Mouse (Mus musculus) CH12.LX (cell line): ENCODE data around the gene Grsf1. TPM values are rescaled to one million over a fixed set of nuclear protein-coding genes. Genes with fewer than 3 reads are reported as not detected.

Experiments used
- DNase-seq: peaks from one replicate; pipeline ENCODE4 v3.0.0-alpha.2; 2013; ENCODE audit errors: extremely low read depth
- H3K27ac ChIP-seq: 2 replicates; pipeline ENCODE4 v1.5.1; 2012; ENCODE audit warnings: low read depth, mild to moderate bottlenecking, control low read depth, moderate library complexity; ENCODE audit not compliant: insufficient read depth
- H3K27me3 ChIP-seq: replicated peaks from 2 replicates; pipeline ENCODE3; 2012; ENCODE audit warnings: inconsistent platforms
- H3K36me3 ChIP-seq, 2 experiments: replicated peaks in 1 of 2; 2 replicates each; pipeline versions ENCODE3 to v1.6.1; 2012; ENCODE audit warnings: inconsistent platforms in 1 of 2, low read length in 1 of 2, mild to moderate bottlenecking in 1 of 2, mixed read lengths in 1 of 2, moderate library complexity in 1 of 2; ENCODE audit not compliant: control insufficient read depth in 1 of 2, insufficient read depth in 1 of 2
- H3K4me1 ChIP-seq, 2 experiments: 2 replicates each; pipeline ENCODE4 v1.6.1; 2012; ENCODE audit warnings: inconsistent platforms in 1 of 2, moderate library complexity in 1 of 2; ENCODE audit not compliant: insufficient read depth in 2 of 2, control insufficient read depth in 1 of 2
- H3K4me2 ChIP-seq: 2 replicates; pipeline ENCODE4 v1.6.1; 2012; ENCODE audit warnings: low read depth, mild to moderate bottlenecking, control low read depth; ENCODE audit not compliant: poor library complexity, insufficient read depth, severe bottlenecking
- H3K4me3 ChIP-seq, 3 experiments: fragments of 150-350 bp in 1 of 3; sonication (generic) in 1 of 3; replicated peaks in 1 of 3; 2 replicates each; pipeline versions ENCODE3 to v1.5.1; 2011 to 2012; ENCODE audit warnings: low read depth in 2 of 3, low read length in 2 of 3, mild to moderate bottlenecking in 2 of 3, moderate library complexity in 2 of 3, control low read depth in 1 of 3, improper control_type of control experiment in 1 of 3, inconsistent platforms in 1 of 3, mixed read lengths in 1 of 3; ENCODE audit not compliant: poor library complexity in 1 of 3
- H3K79me2 ChIP-seq: replicated peaks from 2 replicates; pipeline ENCODE4 v1.6.1; 2012; ENCODE audit warnings: mild to moderate bottlenecking, moderate library complexity; ENCODE audit not compliant: control insufficient read depth, poor library complexity, insufficient read depth, severe bottlenecking; ENCODE audit errors: extremely low read depth
- H3K9ac ChIP-seq: 2 replicates; pipeline ENCODE4 v1.6.1; 2012; ENCODE audit warnings: low read depth, mild to moderate bottlenecking, control low read depth, moderate library complexity; ENCODE audit not compliant: insufficient read depth
- H3K9me3 ChIP-seq: replicated peaks from 2 replicates; pipeline ENCODE3; 2012; ENCODE audit warnings: low read length, inconsistent platforms, mixed read lengths
- BHLHE40 ChIP-seq: IDR thresholded peaks from 2 replicates; pipeline ENCODE4 v1.6.1; 2011; ENCODE audit warnings: mild to moderate bottlenecking, low read depth, low read length, improper control_type of control experiment
- CTCF ChIP-seq, 2 experiments: IDR thresholded peaks in 1 of 2; conservative IDR thresholded peaks in 1 of 2; 2 replicates each; pipeline ENCODE4 v1.5.1; 2011 to 2012; ENCODE audit warnings: low read depth in 2 of 2, low read length in 2 of 2, improper control_type of control experiment in 1 of 2, inconsistent platforms in 1 of 2, mild to moderate bottlenecking in 1 of 2, moderate library complexity in 1 of 2
- ELF1 ChIP-seq: IDR thresholded peaks from 2 replicates; pipeline ENCODE4 v1.6.1; 2014; ENCODE audit warnings: low read depth, mild to moderate bottlenecking, inconsistent platforms, low read length, improper control_type of control experiment
- EP300 ChIP-seq: IDR thresholded peaks from 2 replicates; pipeline ENCODE4 v1.6.1; 2011; ENCODE audit warnings: low read length, improper control_type of control experiment
- GABPA ChIP-seq: IDR thresholded peaks from 2 replicates; pipeline ENCODE4 v1.6.1; 2012; ENCODE audit warnings: low read depth, low read length, improper control_type of control experiment, inconsistent platforms; ENCODE audit not compliant: insufficient replicate concordance
- HCFC1 ChIP-seq: IDR thresholded peaks from 2 replicates; pipeline ENCODE4 v1.6.1; 2012; ENCODE audit warnings: low read depth, mild to moderate bottlenecking, inconsistent platforms, low read length, improper control_type of control experiment
- IRF4 ChIP-seq: IDR thresholded peaks from 2 replicates; pipeline ENCODE4 v1.6.1; 2014; ENCODE audit warnings: low read depth, mild to moderate bottlenecking, inconsistent platforms, low read length, improper control_type of control experiment
- JUN ChIP-seq: IDR thresholded peaks from 2 replicates; pipeline ENCODE4 v1.6.1; 2011; ENCODE audit warnings: low read depth, mild to moderate bottlenecking, low read length, improper control_type of control experiment, moderate library complexity; ENCODE audit not compliant: insufficient read depth
- JUND ChIP-seq: conservative IDR thresholded peaks from 2 replicates; pipeline ENCODE4 v1.6.1; 2011; ENCODE audit warnings: low read depth, low read length, improper control_type of control experiment
- MXI1 ChIP-seq: IDR thresholded peaks from 2 replicates; pipeline ENCODE4 v1.6.1; 2011; ENCODE audit warnings: mild to moderate bottlenecking, low read depth, low read length, improper control_type of control experiment
- MYC ChIP-seq: IDR thresholded peaks from 2 replicates; pipeline ENCODE4 v1.6.1; 2011; ENCODE audit warnings: low read depth, mild to moderate bottlenecking, improper control_type of control experiment, low read length
- NRF1 ChIP-seq: IDR thresholded peaks from 2 replicates; pipeline ENCODE4 v1.6.1; 2014; ENCODE audit warnings: low read depth, mild to moderate bottlenecking, inconsistent platforms, low read length, improper control_type of control experiment, moderate library complexity
- PAX5 ChIP-seq: IDR thresholded peaks from 2 replicates; pipeline ENCODE4 v1.6.1; 2012; ENCODE audit warnings: low read length, inconsistent platforms, mixed read lengths
- POLR2A ChIP-seq: IDR thresholded peaks from 2 replicates; pipeline ENCODE4 v1.6.1; 2011; ENCODE audit warnings: low read depth, mild to moderate bottlenecking, improper control_type of control experiment, low read length
- POLR2AphosphoS2 ChIP-seq: IDR thresholded peaks from 2 replicates; pipeline ENCODE4 v1.6.1; 2011; ENCODE audit warnings: low read depth, low read length, improper control_type of control experiment
- TCF12 ChIP-seq: IDR thresholded peaks from 2 replicates; pipeline ENCODE4 v1.6.1; 2014; ENCODE audit warnings: low read depth, mild to moderate bottlenecking, inconsistent platforms, low read length, improper control_type of control experiment
- ZMIZ1 ChIP-seq: IDR thresholded peaks from 2 replicates; pipeline ENCODE4 v1.6.1; 2012; ENCODE audit warnings: low read depth, mild to moderate bottlenecking, inconsistent platforms, low read length, improper control_type of control experiment
- ZNF384 ChIP-seq: IDR thresholded peaks from 2 replicates; pipeline ENCODE4 v1.6.1; 2012; ENCODE audit warnings: low read depth, low read length, improper control_type of control experiment, inconsistent platforms
- dilution Hi-C: fragments of 300-500 bp; cut with MboI; formaldehyde crosslinking; loops from 2 replicates; pipeline ENCODE4 v1.14.3; 2020; ENCODE audit warnings: low sequenced_read_pairs; ENCODE audit not compliant: extremely low pct_unique_long_range_greater_than_20kb, extremely low pct_ligation_motif_present
- in situ Hi-C: fragments of 300-500 bp; cut with MboI; formaldehyde crosslinking; loops from 3 replicates; pipeline ENCODE4 v1.14.3; 2019; ENCODE audit warnings: low sequenced_read_pairs, low pct_ligation_motif_present, low pct_unique_long_range_greater_than_20kb, mixed read lengths
- polyA plus RNA-seq: library from polyadenylated mRNA; unstranded; fragments of >175 nt; gene quantifications from 2 replicates; pipeline ENCODE4 v1.2.1, GENCODE M21; 2012; ENCODE audit warnings: low read depth; ENCODE audit not compliant: insufficient read length
- total RNA-seq, 2 experiments: library from RNA; depleted of rRNA; stranded (reverse); fragments of 300-350 nt in 1 of 2; fragments of >200 nt in 1 of 2; gene quantifications; 2 replicates each; pipeline ENCODE4 v1.2.3; 2012 to 2014

Gene Grsf1
- total and polyA plus RNA-seq, 3 experiments, result 56.8 to 109 (median 100) TPM

- DNase-seq, result no peak
- H3K9ac ChIP-seq, result peak overlapping the region; percentile 97
- no peaks in the 10 kb centered on the region for H3K9me3 ChIP-seq
- H3K27me3 ChIP-seq, result no peaks in the 10 kb centered on the region
- H3K4me2 ChIP-seq, result peak overlapping the region; percentile 85
- peak overlapping the region; percentile 77 to 99 (median 90) for H3K4me3 ChIP-seq
- H3K4me1 ChIP-seq, result peaks cover 7 to 17% of the 10 kb centered on the region in 2 experiments
- H3K27ac ChIP-seq, result no peak overlapping the region
- peaks cover 42% of the 10 kb centered on the region for H3K79me2 ChIP-seq
- dilution Hi-C loops (no loop called here), in situ Hi-C loops (no loop called here)
- peaks cover 25 to 34% of the 10 kb centered on the region in 2 experiments for H3K36me3 ChIP-seq
- no peak for TF ChIP-seq CTCF (conservative IDR thresholded peaks at IDR 0.05 in 1 of 2, IDR thresholded peaks at IDR 0.05 in 1 of 2; ENCODE audit: low read depth in 2 of 2, low read length in 2 of 2)
- TF ChIP-seq MXI1, result 0 out of 2 replicates have a peak, but pooled peaks have one; percentile 1
Observed at GRCm38 (mm10) chr5:88674703-88675442, 1.1 kb downstream of the Grsf1 start.

GRCm38 (mm10) chr5:88663875-88664274 is 12.1 kb downstream of the Grsf1 start:
- Histone ChIP-seq H3K36me3 (peaks cover 65 to 93% of the 10 kb centered on the region in 2 experiments), H3K4me2 (no peak overlapping the region), H3K9ac (no peak overlapping the region), H3K4me1 (peaks cover 0 to 4% of the 10 kb centered on the region in 2 experiments; a peak in 1 of 4 replicates), H3K27me3 (no peaks in the 10 kb centered on the region), H3K9me3 (no peaks in the 10 kb centered on the region), H3K27ac (no peak overlapping the region), H3K4me3 (no peak overlapping the region), H3K79me2 (peaks cover 5% of the 10 kb centered on the region; the same call in 1 of the 2 replicates)
- DNase-seq, result no peak
- TF ChIP-seq PAX5, result no peak
- TF ChIP-seq ZMIZ1, result no peak
- TF ChIP-seq JUND, result no peak
- no peak for TF ChIP-seq EP300
- no peak for TF ChIP-seq TCF12
- no peak for TF ChIP-seq GABPA
- no peak for TF ChIP-seq NRF1
- TF ChIP-seq IRF4, result no peak
- TF ChIP-seq BHLHE40, result no peak
- no peak for TF ChIP-seq JUN
- dilution Hi-C loops (no loop called here), in situ Hi-C loops (no loop called here)

- H3K27ac ChIP-seq, result no peak overlapping the region
- H3K9me3 ChIP-seq, result no peaks in the 10 kb centered on the region
- no peak for DNase-seq
- H3K4me1 ChIP-seq, result peaks cover 0 to 3% of the 10 kb centered on the region in 2 experiments; a peak in 1 of 4 replicates
- in situ Hi-C loops (no loop called here), dilution Hi-C loops (no loop called here)
- peaks cover 65 to 91% of the 10 kb centered on the region in 2 experiments for H3K36me3 ChIP-seq
- H3K4me2 ChIP-seq, result no peak overlapping the region
- TF ChIP-seq POLR2AphosphoS2 (no peak), HCFC1 (no peak), ELF1 (no peak), GABPA (no peak), PAX5 (no peak), POLR2A (no peak), MYC (no peak), TCF12 (no peak), ZNF384 (no peak)
- H3K79me2 ChIP-seq, result peaks cover 5% of the 10 kb centered on the region; the same call in 1 of the 2 replicates
- H3K9ac ChIP-seq, result no peak overlapping the region
- no peaks in the 10 kb centered on the region for H3K27me3 ChIP-seq
- H3K4me3 ChIP-seq, result no peak overlapping the region
Observed at GRCm38 (mm10) chr5:88663151-88663550, 12.8 kb downstream of the Grsf1 start.
